Mouse (Mus musculus) liver, adult (tissue): ENCODE measurements around the gene Cse1l.

Experiments
- GATA4 ChIP-seq: IDR thresholded peaks from 2 replicates; pipeline ENCODE4 v1.6.1; 2014; ENCODE audit warnings: mild to moderate bottlenecking, low read length; ENCODE audit not compliant: insufficient replicate concordance

Gene Cse1l

DNA sequence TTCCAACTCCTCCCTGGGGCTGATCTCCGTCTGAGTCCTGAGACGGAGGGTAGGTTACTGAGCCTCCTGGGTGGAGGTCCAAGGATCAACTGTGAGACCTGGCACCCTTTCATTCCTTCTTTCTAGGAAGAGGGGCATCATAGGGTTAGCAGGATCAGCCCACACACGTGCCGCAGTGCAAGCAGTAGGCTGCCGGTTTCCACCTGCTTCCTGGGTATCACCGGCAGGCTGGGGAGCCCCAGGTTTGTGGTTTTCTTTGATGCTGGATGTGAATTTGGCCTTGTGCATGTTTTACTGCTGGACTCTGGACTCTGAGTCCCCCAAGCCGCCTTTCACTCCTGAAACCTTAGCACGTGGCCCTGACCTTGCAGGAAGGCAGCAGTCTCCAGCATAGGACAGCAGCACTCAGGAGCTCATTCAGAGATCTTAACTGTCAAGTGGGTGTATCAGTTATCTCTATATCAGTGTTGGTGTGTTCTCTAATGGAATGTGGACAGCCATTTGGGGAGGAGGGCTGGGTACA, 13.6 kb upstream of the Cse1l start:
- TF ChIP-seq GATA4: no peak

- no peak for TF ChIP-seq GATA4
Observed at GRCm38 (mm10) chr2:166893036-166893435, 12.8 kb upstream of the Cse1l start.

DNA sequence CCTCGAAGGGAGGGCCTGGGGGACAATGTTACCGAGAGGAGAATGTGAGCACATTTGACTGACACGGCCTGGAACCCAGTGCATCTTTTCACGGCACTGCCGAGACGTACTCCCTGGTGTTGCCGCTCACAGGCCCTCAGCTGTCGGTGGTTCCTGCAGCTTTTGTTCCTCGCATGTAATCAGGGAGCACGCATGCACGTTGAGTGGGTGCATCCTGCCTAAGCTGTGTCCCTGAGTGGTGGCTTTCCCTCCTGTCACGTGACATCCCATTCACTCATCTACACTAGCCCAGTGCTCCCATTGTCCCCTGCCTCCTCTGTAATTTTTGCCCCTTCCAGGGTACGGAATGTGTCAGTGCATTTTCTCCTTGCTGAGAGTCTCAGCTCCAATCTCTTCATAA, 9.5 kb upstream of the Cse1l start:
- no peak for TF ChIP-seq GATA4

DNA sequence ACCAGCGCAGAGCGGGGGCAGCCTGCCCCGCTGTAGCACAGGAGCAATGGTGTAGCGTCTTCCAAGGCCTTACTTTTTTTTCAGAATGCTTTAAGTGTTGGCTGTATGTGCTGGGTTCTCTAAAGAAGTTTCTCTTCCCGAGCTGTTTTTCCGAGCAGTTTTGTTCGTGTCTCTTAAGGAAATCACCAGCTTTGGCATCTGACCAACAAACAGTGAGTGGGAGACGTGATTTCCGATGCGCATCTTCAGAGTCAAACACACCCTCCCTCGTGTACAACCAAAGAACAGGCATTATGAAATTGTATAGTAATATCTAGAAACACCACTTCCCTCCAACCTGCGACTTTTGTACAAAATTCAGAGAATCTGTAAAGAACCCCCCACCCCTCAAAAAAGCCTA, 8.9 kb upstream of the Cse1l start:
- TF ChIP-seq GATA4: no peak

- TF ChIP-seq GATA4: no peak
Observed at GRCm38 (mm10) chr2:166899161-166899560, 6.7 kb upstream of the Cse1l start.

DNA sequence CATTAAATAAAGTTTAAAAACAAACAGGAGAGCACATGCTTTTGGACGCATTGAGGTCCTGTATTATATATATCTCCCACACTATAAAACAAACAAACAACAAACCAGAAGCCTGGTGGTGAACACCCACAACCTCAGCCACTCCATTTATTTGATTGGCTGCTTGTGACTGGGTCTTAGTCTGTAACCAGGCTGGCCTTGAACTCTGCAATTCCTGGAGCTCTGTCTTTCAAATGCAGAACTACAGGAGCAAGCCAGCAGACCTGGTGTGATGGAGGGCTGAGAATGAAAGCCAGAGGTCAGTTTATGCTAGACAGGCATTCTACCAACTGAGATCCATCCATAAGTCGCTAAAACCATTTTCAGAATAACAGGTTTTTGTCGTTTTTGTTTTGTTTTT, 6.1 kb upstream of the Cse1l start:
- no peak for TF ChIP-seq GATA4

DNA sequence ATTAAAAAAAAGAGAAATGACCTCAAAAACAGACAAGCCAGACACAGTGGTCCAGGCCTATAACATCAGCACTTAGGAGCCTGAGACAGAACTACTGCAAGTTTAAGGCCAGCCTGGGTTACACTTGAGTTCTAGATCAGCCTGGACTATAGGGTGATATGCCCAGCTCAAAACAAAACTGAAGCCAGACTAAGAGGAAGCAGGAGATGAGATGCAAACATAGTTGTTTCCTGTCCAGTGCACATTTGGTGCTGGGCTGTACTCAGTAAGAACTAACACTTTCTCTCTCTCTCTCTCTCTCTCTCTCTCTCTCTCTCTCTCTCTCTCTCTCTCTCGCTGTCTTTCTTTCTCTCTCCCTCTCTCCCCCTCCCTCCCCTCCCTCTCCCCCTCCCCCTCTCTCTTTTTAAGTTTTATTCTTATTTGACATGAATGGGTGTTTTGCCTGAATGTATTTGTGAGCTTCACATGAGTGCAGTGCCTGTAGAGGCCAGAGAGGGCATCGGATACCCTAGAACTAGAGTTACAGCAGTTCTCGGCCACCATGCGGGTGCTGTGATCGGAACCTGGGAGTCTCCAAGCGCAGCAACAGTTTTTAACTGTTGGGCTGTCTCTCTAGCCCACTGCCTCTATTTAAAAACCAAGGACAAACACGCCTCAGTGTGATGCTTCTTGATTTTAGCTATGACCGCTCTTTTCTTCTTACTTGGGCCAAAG, 4.9 kb upstream of the Cse1l start:
- no peak for TF ChIP-seq GATA4

DNA sequence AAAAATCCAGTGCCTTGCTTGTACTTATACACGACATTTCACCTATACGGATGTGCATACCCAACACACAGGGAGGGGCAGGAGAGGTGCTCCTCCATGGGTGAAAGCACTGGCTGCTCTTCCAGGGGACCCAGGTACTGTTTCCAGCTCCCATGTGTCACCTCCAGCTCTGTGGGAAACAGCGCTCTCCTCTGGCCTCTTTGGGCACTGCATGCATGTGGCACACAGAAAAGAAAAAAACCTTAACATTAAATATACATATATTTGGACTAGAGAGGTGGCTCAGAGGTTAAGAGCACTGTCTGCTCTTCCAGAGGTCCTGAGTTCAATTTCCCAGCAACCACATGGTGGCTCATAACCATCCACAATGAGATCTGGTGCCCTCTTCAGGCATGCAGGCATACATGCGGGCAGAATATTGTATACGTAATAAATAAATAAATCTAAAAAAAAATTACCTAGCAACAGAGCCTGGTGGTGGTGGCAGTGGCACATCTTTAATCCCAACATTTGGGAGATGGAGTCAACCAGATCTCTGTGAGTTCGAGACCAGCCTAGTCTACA, 2.0 kb upstream of the Cse1l start:
- TF ChIP-seq GATA4: no peak

GRCm38 (mm10) chr2:166906523-166907182, 813 bp downstream of the Cse1l start:
- no peak for TF ChIP-seq GATA4

GRCm38 (mm10) chr2:166909729-166910128, 3.9 kb downstream of the Cse1l start:
- TF ChIP-seq GATA4: no peak

GRCm38 (mm10) chr2:166910536-166910935, 4.7 kb downstream of the Cse1l start:
- TF ChIP-seq GATA4: no peak

GRCm38 (mm10) chr2:166923971-166924370, 18.1 kb downstream of the Cse1l start:
- no peak for TF ChIP-seq GATA4

DNA sequence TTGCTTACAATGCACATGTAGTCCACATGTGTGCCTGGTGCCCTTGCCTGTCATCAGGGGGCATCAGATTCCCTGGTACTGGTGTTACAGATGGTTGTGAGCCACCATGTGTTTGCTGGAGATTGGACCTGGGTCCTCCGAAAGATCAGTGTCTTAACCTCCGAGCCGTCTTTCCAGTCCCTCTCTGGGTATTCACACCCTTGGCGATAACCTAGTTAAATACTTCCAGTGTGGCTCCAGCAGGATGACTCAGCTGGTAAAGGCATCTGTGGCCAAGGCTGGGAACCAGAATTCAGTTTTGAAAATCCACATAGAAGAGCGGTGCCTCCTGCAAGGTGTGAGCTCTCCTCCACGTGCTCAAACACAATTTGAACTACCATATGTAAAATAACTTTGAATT, 28.1 kb downstream of the Cse1l start:
- TF ChIP-seq GATA4: no peak

DNA sequence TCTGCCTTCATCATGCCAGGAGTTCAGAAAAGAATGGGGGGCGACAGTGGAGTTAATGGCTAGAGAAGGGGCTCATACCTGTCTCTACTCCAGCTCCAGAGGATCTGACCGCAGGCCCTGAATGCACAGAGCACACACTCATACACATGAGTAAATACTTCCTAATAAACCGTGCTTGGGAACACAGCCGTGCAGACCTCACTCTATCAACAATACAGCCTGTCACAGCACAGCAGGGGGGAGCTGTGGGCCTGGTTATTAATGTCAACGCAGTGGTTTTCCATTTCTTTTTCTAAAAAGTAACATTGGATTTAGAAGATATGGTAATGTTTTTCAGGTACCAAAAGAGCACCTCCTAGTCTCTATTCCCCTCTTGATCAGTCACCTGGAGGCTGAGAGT, 28.6 kb downstream of the Cse1l start:
- no peak for TF ChIP-seq GATA4

DNA sequence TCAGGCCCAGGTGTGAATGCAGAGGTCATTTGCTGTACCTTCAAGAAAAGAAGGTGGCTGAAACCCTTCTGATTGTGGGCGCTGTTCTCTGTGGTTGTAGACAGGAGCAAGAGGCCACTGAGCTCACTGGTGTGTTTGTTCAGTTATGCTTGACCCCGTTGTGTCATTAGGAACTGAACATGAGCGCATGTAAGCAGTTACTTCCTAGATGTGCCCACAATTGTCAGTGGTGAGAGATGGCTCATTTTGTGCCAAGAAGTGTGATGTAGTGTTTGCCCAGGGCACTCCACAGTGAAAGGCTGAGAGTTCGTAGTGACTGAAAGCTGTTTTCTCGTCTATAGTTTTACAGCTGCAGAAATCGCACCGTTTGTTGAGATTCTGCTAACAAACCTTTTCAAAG, 29.7 kb downstream of the Cse1l start:
- no peak for TF ChIP-seq GATA4

DNA sequence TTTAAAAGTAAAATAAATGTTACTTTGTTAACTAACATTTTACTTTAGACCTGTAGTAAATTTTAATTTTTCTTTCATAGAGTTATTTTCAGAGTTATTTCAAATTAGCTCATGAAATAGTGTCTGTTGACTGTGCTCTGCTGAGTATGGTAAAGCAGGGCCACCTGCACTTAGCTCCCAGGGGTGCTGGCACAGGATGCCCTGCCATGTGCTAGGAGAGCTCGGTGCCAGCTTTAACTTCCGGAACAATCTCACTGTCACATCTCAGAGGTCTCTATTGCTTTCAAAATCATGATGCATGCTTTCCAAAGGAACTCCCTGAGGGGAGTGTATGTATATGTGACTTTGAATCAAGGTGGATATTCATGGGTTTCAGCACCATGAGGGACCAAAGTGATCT, 30.3 kb downstream of the Cse1l start:
- TF ChIP-seq GATA4: no peak
